Mouse (Mus musculus) forebrain, embryonic 14.5 days (tissue): ENCODE measurements around the gene Ramp3. TPM values are rescaled to one million over a fixed set of nuclear protein-coding genes. Genes with fewer than 3 reads are reported as not detected.

ENCODE experiments used
- ATAC-seq: fragments of 200-750 bp; cut with Nextera tagmentation; 2 replicates; pipeline ENCODE4 v1.8.0; 2017; ENCODE audit warnings: mild to moderate bottlenecking, moderate library complexity
- DNase-seq: peaks from one replicate; pipeline ENCODE4 v3.0.0-alpha.2; 2015; ENCODE audit warnings: low spot score
- H3K27ac ChIP-seq: fragments of 300-500 bp; sonication (generic); 2 replicates; pipeline ENCODE4 v1.5.1; 2014; ENCODE audit warnings: low read depth, mild to moderate bottlenecking, control low read depth, low read length, moderate library complexity
- H3K27me3 ChIP-seq: fragments of 300-500 bp; sonication (generic); replicated peaks from 2 replicates; pipeline ENCODE4 v1.6.1; 2014; ENCODE audit warnings: low read length, control low read depth, mixed read lengths; ENCODE audit not compliant: control insufficient read depth, insufficient read depth
- H3K36me3 ChIP-seq: fragments of 300-500 bp; sonication (generic); 2 replicates; pipeline ENCODE4 v1.6.1; 2014; ENCODE audit warnings: low read length, control low read depth; ENCODE audit not compliant: control insufficient read depth, insufficient read depth
- H3K4me1 ChIP-seq: fragments of 300-500 bp; sonication (generic); 2 replicates; pipeline ENCODE4 v1.6.1; 2014; ENCODE audit warnings: antibody characterized with exemption, low read length, control low read depth; ENCODE audit not compliant: control insufficient read depth, insufficient read depth
- H3K4me2 ChIP-seq: fragments of 300-500 bp; sonication (generic); 2 replicates; pipeline ENCODE4 v1.6.1; 2014; ENCODE audit warnings: mild to moderate bottlenecking, control low read depth, low read length
- H3K4me3 ChIP-seq: fragments of 300-500 bp; sonication (generic); 2 replicates; pipeline ENCODE4 v1.5.1; 2014; ENCODE audit warnings: low read depth, low read length, control low read depth
- H3K9ac ChIP-seq: fragments of 300-500 bp; sonication (generic); 2 replicates; pipeline ENCODE4 v1.6.1; 2014; ENCODE audit warnings: mild to moderate bottlenecking, low read length, control low read depth, moderate library complexity
- H3K9me3 ChIP-seq: fragments of 300-500 bp; sonication (generic); replicated peaks from 2 replicates; pipeline ENCODE4 v1.6.1; 2016; ENCODE audit warnings: low read length, control low read depth, mixed read lengths; ENCODE audit not compliant: control insufficient read depth
- WGBS: fragments of 180-500 bp; shearing (Covaris S2); extraction: QIAGEN DNeasy Blood & Tissue Kit; methylation state at CpG from one replicate; pipeline ENCODE4 v1.1.7; 2014; 5-methylcytosine and 5-hydroxymethylcytosine counted together
- polyA plus RNA-seq: library from polyadenylated mRNA; unstranded; fragments of >200 nt; fragmentation: Nextera tagmentation; extraction: Ambion mirVana; gene quantifications from 2 replicates; pipeline ENCODE4 v1.2.1, GENCODE M21; 2014

Ramp3 gene
- polyA plus RNA-seq, 1 experiment from 2014 or later, result 4.0 TPM

- no peaks in the 10 kb centered on the region for H3K4me1 ChIP-seq
- H3K36me3 ChIP-seq, result no peaks in the 10 kb centered on the region
- H3K9ac ChIP-seq, result no peak overlapping the region
- H3K4me3 ChIP-seq, result no peak overlapping the region
- no peak for ATAC-seq
- H3K9me3 ChIP-seq, result 0 out of 2 replicates have a peak, but pooled peaks cover 2% of the 10 kb centered on the region
- WGBS, result 74% methylated on average over 17 of the region's 17 CpGs
- H3K4me2 ChIP-seq, result no peak overlapping the region
- no peaks in the 10 kb centered on the region for H3K27me3 ChIP-seq
- no peak overlapping the region for H3K27ac ChIP-seq
- DNase-seq, result no peak
Observed at GRCm38 (mm10) chr11:6679694-6680396, 21.5 kb downstream of the Ramp3 start.

DNA sequence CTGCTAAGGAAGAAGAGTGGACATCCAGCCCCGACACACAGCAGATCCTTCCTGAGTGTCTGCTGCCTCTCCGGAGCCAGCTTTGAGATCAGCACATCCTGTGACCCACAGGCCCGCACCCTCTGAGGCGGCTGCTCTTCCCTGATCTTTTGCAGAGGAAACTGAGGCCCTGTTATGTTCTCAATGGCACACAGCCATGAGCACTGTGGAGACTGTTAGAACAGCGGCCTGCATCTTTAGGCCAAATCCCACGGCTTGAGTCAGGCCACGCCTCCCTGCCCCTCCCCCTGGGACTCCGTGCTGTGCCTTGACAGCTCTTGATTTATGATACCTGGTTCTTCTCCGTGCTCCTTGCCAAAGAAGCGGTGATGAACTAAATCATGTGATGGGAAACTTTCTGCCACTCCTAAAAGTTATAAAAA is 22.1 kb downstream of the Ramp3 start:
- Histone ChIP-seq H3K4me1 (no peaks in the 10 kb centered on the region), H3K36me3 (no peaks in the 10 kb centered on the region), H3K27me3 (no peaks in the 10 kb centered on the region), H3K4me2 (no peak overlapping the region), H3K4me3 (no peak overlapping the region), H3K9ac (no peak overlapping the region), H3K9me3 (0 out of 2 replicates have a peak, but pooled peaks cover 2% of the 10 kb centered on the region), H3K27ac (no peak overlapping the region)
- DNase-seq (no peak), ATAC-seq (no peak)
- 34% methylated on average over 10 of the region's 10 CpGs for WGBS

DNA sequence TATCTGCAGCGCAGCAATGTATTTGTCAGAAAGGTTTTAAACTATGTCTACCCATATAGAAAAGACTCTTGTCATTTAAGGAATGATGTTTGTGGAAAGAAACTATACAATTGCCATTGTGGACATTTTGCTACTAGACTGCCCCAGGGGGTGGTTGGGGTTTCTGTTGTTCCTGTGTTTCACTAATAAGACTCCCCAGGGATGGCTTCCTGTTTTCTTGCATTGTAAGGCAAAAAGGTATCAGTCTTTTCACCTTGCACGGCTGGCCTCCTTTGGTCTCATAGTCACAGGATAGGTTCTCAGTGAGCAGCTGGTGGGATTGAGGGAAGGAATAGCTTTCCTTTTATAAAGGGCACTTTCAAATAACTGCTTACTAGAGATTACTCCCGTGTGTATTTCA is 26.4 kb downstream of the Ramp3 start:
- Histone ChIP-seq H3K4me3 (no peak overlapping the region), H3K9me3 (0 out of 2 replicates have a peak, but pooled peaks cover 2% of the 10 kb centered on the region), H3K27ac (no peak overlapping the region), H3K9ac (no peak overlapping the region), H3K4me1 (no peaks in the 10 kb centered on the region), H3K27me3 (no peaks in the 10 kb centered on the region), H3K36me3 (no peaks in the 10 kb centered on the region), H3K4me2 (no peak overlapping the region)
- ATAC-seq (no peak), DNase-seq (no peak)
- 36% methylated on average over 3 of the region's 3 CpGs for WGBS

GRCm38 (mm10) chr11:6688888-6689287 is 30.6 kb downstream of the Ramp3 start:
- Histone ChIP-seq H3K4me2 (no peak overlapping the region), H3K4me3 (no peak overlapping the region), H3K9ac (no peak overlapping the region), H3K27me3 (no peaks in the 10 kb centered on the region), H3K9me3 (no peaks in the 10 kb centered on the region), H3K4me1 (no peaks in the 10 kb centered on the region), H3K36me3 (no peaks in the 10 kb centered on the region), H3K27ac (no peak overlapping the region)
- ATAC-seq, result no peak
- WGBS, result 59% methylated on average over 3 of the region's 3 CpGs
- no peak for DNase-seq

- no peak overlapping the region for H3K4me3 ChIP-seq
- ATAC-seq (no peak), DNase-seq (no peak)
- H3K9me3 ChIP-seq, result no peaks in the 10 kb centered on the region
- no peak overlapping the region for H3K9ac ChIP-seq
- H3K27ac ChIP-seq, result no peak overlapping the region
- no peak overlapping the region for H3K4me2 ChIP-seq
- 69% methylated on average over 6 of the region's 6 CpGs for WGBS
- no peaks in the 10 kb centered on the region for H3K36me3 ChIP-seq
- no peaks in the 10 kb centered on the region for H3K27me3 ChIP-seq
- no peaks in the 10 kb centered on the region for H3K4me1 ChIP-seq
Observed at GRCm38 (mm10) chr11:6692341-6692740, 34.0 kb downstream of the Ramp3 start.

- Histone ChIP-seq H3K4me2 (no peak overlapping the region), H3K27me3 (no peaks in the 10 kb centered on the region), H3K27ac (no peak overlapping the region), H3K4me3 (no peak overlapping the region), H3K9ac (no peak overlapping the region), H3K36me3 (no peaks in the 10 kb centered on the region), H3K4me1 (no peaks in the 10 kb centered on the region), H3K9me3 (no peaks in the 10 kb centered on the region)
- ATAC-seq (no peak), DNase-seq (no peak)
- 93% methylated on average over 10 of the region's 10 CpGs for WGBS
Observed at GRCm38 (mm10) chr11:6694114-6694513, 35.8 kb downstream of the Ramp3 start.

DNA sequence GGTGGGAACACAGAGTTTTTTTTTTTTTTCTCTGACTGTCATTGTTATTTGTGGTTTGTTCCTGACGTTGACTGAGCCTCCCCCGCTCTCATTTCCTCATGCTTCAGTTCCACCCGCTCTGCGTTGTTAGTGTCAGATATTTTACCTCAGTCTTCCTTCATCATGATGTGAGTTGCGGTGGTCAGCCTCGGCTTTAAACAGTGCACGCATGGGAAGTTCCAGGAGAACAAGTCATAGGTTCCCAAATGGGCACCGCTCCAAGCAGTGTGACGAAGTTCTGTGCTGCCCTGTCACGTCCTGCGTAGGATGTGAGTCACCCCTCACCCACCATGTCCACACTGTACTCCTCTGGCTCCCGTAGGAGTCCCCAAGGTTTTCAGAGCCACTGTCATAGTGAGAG is 36.9 kb downstream of the Ramp3 start:
- H3K27me3 ChIP-seq, result no peaks in the 10 kb centered on the region
- no peaks in the 10 kb centered on the region for H3K9me3 ChIP-seq
- 79% methylated on average over 12 of the region's 12 CpGs for WGBS
- no peaks in the 10 kb centered on the region for H3K4me1 ChIP-seq
- no peak overlapping the region for H3K9ac ChIP-seq
- DNase-seq (no peak), ATAC-seq (no peak)
- no peak overlapping the region for H3K4me3 ChIP-seq
- no peak overlapping the region for H3K4me2 ChIP-seq
- no peaks in the 10 kb centered on the region for H3K36me3 ChIP-seq
- H3K27ac ChIP-seq, result no peak overlapping the region

DNA sequence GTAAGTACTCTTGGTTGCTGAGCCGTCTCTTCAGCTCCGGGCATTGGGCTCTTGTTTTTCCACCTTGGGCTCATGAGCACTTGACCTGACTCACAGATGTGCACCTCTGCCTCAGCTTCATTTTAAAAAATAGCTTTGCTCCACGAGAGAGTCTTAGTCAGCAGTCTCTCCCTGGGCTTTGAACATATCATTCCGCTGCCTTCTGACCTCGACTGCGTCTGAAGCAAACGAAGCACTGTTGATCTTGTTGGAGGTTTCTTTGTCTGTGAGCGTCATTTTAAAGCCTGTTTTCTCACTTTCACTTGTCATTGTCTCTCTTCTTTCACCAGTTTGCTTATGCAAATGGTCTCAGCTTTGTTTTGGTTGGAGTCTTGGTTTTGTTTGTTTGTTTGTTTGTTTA is 38.2 kb downstream of the Ramp3 start:
- WGBS, result 74% methylated on average over 8 of the region's 8 CpGs
- no peaks in the 10 kb centered on the region for H3K27me3 ChIP-seq
- H3K4me1 ChIP-seq, result no peaks in the 10 kb centered on the region

GRCm38 (mm10) chr11:6697751-6698150 is 39.4 kb downstream of the Ramp3 start:
- H3K27ac ChIP-seq, result no peak overlapping the region
- 85% methylated on average over 10 of the region's 10 CpGs for WGBS

More for the DNA sequence above, 38.2 kb downstream of the Ramp3 start:
- no peak overlapping the region for H3K4me2 ChIP-seq
- H3K4me3 ChIP-seq, result no peak overlapping the region
- no peak overlapping the region for H3K27ac ChIP-seq
- no peaks in the 10 kb centered on the region for H3K36me3 ChIP-seq
- no peaks in the 10 kb centered on the region for H3K9me3 ChIP-seq
- DNase-seq (no peak), ATAC-seq (no peak)
- H3K9ac ChIP-seq, result no peak overlapping the region

More at GRCm38 (mm10) chr11:6697751-6698150, 39.4 kb downstream of the Ramp3 start:
- Histone ChIP-seq H3K4me3 (no peak overlapping the region), H3K36me3 (no peaks in the 10 kb centered on the region), H3K9ac (no peak overlapping the region), H3K4me1 (no peaks in the 10 kb centered on the region), H3K9me3 (no peaks in the 10 kb centered on the region), H3K27me3 (no peaks in the 10 kb centered on the region), H3K4me2 (no peak overlapping the region)
- ATAC-seq (no peak), DNase-seq (no peak)
